9 mouse cellular contexts compared by ENCODE assay signal in genomic region chr11:117828888-117829604, GRCm38 (mm10). TPM values are rescaled to one million over a fixed set of nuclear protein-coding genes. Genes with fewer than 3 reads are reported as not detected.
A peak's percentile ranks its signal among the peaks of the same experiment; 100 is the strongest.
DNase-seq lines count a peak whose midpoint lies in the region; ATAC-seq and TF ChIP-seq lines count a peak whose summit lies in the region.
"Had no signal": no experiment of that assay in that cellular context is flagged by ENCODE, and none has a peak within 500 bp of the region (broad histone marks: within the 10 kb centered on the region; RNA-seq: fewer than 3 reads in every experiment).

No protein-coding gene starts in this region.

- TF ChIP-seq RAD21 in CH12.LX (IDR thresholded peaks at IDR 0.05; ENCODE audit: low read depth, low read length): no peak

- TF ChIP-seq EP300 in CH12.LX (IDR thresholded peaks at IDR 0.05; ENCODE audit: low read length): no peak

- TF ChIP-seq POLR2A in CH12.LX (IDR thresholded peaks at IDR 0.05; ENCODE audit: low read depth, low read length): no peak

- no peaks in the 10 kb centered on the region for H3K27me3 ChIP-seq in CH12.LX (replicated peaks)

- DNase-seq in cerebellum, postnatal 14 days: peak; percentile 43 to 44
- no peak for DNase-seq in cerebellum, postnatal 36 days
- peak; percentile 38 for DNase-seq in CH12.LX (ENCODE audit: extremely low read depth)
- peak; percentile 73 for DNase-seq in kidney, adult 11 months
- peak; percentile 37 for DNase-seq in lung, postnatal 14 days
- DNase-seq in left cerebral cortex, adult 8-10 months (ENCODE audit: low spot score in 2 of 2): no peak

- no peaks in the 10 kb centered on the region for H3K9me3 ChIP-seq in CH12.LX (replicated peaks; ENCODE audit: low read length)

- peak overlapping the region; percentile 57 for H3K9ac ChIP-seq in CH12.LX (ENCODE audit: insufficient read depth, low read depth)

- peak; percentile 21 for ATAC-seq in granulocyte monocyte progenitor cell, adult 5-6 weeks (replicated peaks; ENCODE audit: poor library complexity, severe bottlenecking)
- ATAC-seq in inflammation-experienced regulatory T-cells, adult 6 months: no peak

- dilution Hi-C loops in CH12.LX (cut with MboI; ENCODE audit: extremely low pct_ligation_motif_present, extremely low pct_unique_long_range_greater_than_20kb, low sequenced_read_pairs): no loop called here

- peak overlapping the region; percentile 89 for H3K27ac ChIP-seq in CH12.LX (ENCODE audit: insufficient read depth, low read depth)

- H3K4me2 ChIP-seq in CH12.LX (ENCODE audit: insufficient read depth, low read depth, poor library complexity, severe bottlenecking): peak overlapping the region; percentile 89

- H3K4me3 ChIP-seq in CH12.LX (replicated peaks in 1 of 3; ENCODE audit: low read depth in 2 of 3, low read length in 2 of 3, poor library complexity in 1 of 3): peak overlapping the region; percentile 29 to 77 (median 65)

- in situ Hi-C loops in CH12.LX (cut with MboI; ENCODE audit: low pct_ligation_motif_present, low pct_unique_long_range_greater_than_20kb, low sequenced_read_pairs): loop anchor here (5.0 to 10.0 kb wide), 3 partner anchors 37 to 354 kb away; no protein-coding TSS in a partner anchor

- peaks cover 11 to 43% of the 10 kb centered on the region in 2 experiments for H3K4me1 ChIP-seq in CH12.LX (ENCODE audit: control insufficient read depth in 1 of 2, insufficient read depth in 2 of 2)

- peaks cover 33% of the 10 kb centered on the region for H3K79me2 ChIP-seq in CH12.LX (replicated peaks; ENCODE audit: control insufficient read depth, extremely low read depth, insufficient read depth, poor library complexity, severe bottlenecking)

- TF ChIP-seq CTCF in CH12.LX (conservative IDR thresholded peaks at IDR 0.05 in 1 of 2, IDR thresholded peaks at IDR 0.05 in 1 of 2; ENCODE audit: low read depth in 2 of 2, low read length in 2 of 2): no peak

- H3K36me3 ChIP-seq in CH12.LX (replicated peaks in 1 of 2; ENCODE audit: control insufficient read depth in 1 of 2, insufficient read depth in 1 of 2, low read length in 1 of 2): peaks cover 0 to 12% of the 10 kb centered on the region in 2 experiments

TF ChIP-seq in CH12.LX, 34 proteins besides CTCF, POLR2A, EP300 and RAD21:
- TF ChIP-seq MAX (IDR thresholded peaks at IDR 0.05; ENCODE audit: low read length): 0 out of 2 replicates have a peak, but pooled peaks have one; percentile 27
- TF ChIP-seq ZKSCAN1 (IDR thresholded peaks at IDR 0.05; ENCODE audit: borderline replicate concordance, low read depth, low read length): no peak
TF ChIP-seq in CH12.LX: peak in this region for 1.

RNA-seq across cellular contexts. Expression of gene Tk1, which starts 3.2 kb away (rescaled TPM):
- total RNA-seq in CH12.LX (2012; rRNA removed) (235 and 236 TPM in 2 replicates), CH12.LX (2014; rRNA removed) (146 and 149 TPM in 2 replicates)
- 158 and 179 TPM in 2 replicates for polyA plus RNA-seq in CH12.LX (2012; ENCODE audit: insufficient read length, low read depth)
- total RNA-seq in granulocyte monocyte progenitor cell, adult 5-6 weeks (2014; fragmentation: Nextera tagmentation): 198 and 208 TPM in 2 replicates
- total RNA-seq in granulocyte monocyte progenitor cell, adult 5-6 weeks (2017): 90.8 and 105 TPM in 2 replicates
- total RNA-seq in left cerebral cortex, adult 8-10 months (2022): 1 to 10 TPM in 3 of 4 experiments, under 1 TPM in 1; 0.52 to 1.7 (median 1.2) TPM
- 100 to 1,000 TPM in 1 of 3 experiments, 10 to 100 TPM in 2; 27.3 to 126 (median 52.4) TPM for polyA plus RNA-seq in inflammation-experienced regulatory T-cells, adult 6 months (2017; shearing (Covaris generic))

RNA-seq across cellular contexts. Expression of gene Afmid, which starts 3.3 kb away (rescaled TPM):
- total RNA-seq in CH12.LX (2012; rRNA removed): 6.8 and 7.3 TPM in 2 replicates
- total RNA-seq in CH12.LX (2014; rRNA removed): 5.0 and 5.7 TPM in 2 replicates
- polyA plus RNA-seq in CH12.LX (2012; ENCODE audit: insufficient read length, low read depth): 7.1 and 7.5 TPM in 2 replicates
- total RNA-seq in granulocyte monocyte progenitor cell, adult 5-6 weeks (2014; fragmentation: Nextera tagmentation): 7.5 and 9.0 TPM in 2 replicates
- total RNA-seq in granulocyte monocyte progenitor cell, adult 5-6 weeks (2017): 1.4 and 1.9 TPM in 2 replicates
- 1 to 10 TPM; 4.2 to 9.0 (median 7.1) TPM for total RNA-seq in left cerebral cortex, adult 8-10 months (2022)
- 10 to 100 TPM; 32.7 to 39.5 (median 35.4) TPM for polyA plus RNA-seq in inflammation-experienced regulatory T-cells, adult 6 months (2017; shearing (Covaris generic))

RNA-seq across cellular contexts. Expression of gene Gm20708, which starts 19.6 kb away (rescaled TPM):
- total RNA-seq in CH12.LX (2012; rRNA removed) (0.59 and 1.0 TPM in 2 replicates), CH12.LX (2014; rRNA removed) (0.50 TPM in 1 of 2 replicates, not detected in the other)
- 0.80 and 1.6 TPM in 2 replicates for polyA plus RNA-seq in CH12.LX (2012; ENCODE audit: insufficient read length, low read depth)
- total RNA-seq in granulocyte monocyte progenitor cell, adult 5-6 weeks (2014; fragmentation: Nextera tagmentation): 0.53 and 0.99 TPM in 2 replicates
- 0.30 TPM in 1 of 2 replicates, not detected in the other for total RNA-seq in granulocyte monocyte progenitor cell, adult 5-6 weeks (2017)
- total RNA-seq in left cerebral cortex, adult 8-10 months (2022): 1 to 10 TPM in 3 of 4 experiments, under 1 TPM in 1; 0.91 to 3.0 (median 1.8) TPM
- polyA plus RNA-seq in inflammation-experienced regulatory T-cells, adult 6 months (2017; shearing (Covaris generic)): 1 to 10 TPM; 3.1 to 5.0 (median 4.9) TPM
- polyA plus RNA-seq: large intestine, adult 2 months had no signal

RNA-seq across cellular contexts. Expression of gene Syngr2, which starts 19.6 kb away (rescaled TPM):
- total RNA-seq in CH12.LX (2012; rRNA removed): 362 and 409 TPM in 2 replicates
- total RNA-seq in CH12.LX (2014; rRNA removed): 395 and 553 TPM in 2 replicates
- 513 and 654 TPM in 2 replicates for polyA plus RNA-seq in CH12.LX (2012; ENCODE audit: insufficient read length, low read depth)
- 225 and 281 TPM in 2 replicates for total RNA-seq in granulocyte monocyte progenitor cell, adult 5-6 weeks (2014; fragmentation: Nextera tagmentation)
- total RNA-seq in granulocyte monocyte progenitor cell, adult 5-6 weeks (2017): 152 and 176 TPM in 2 replicates
- 10 to 100 TPM; 12.2 to 23.8 (median 17.1) TPM for total RNA-seq in left cerebral cortex, adult 8-10 months (2022)
- 100 to 1,000 TPM in 1 of 3 experiments, 10 to 100 TPM in 2; 86.3 to 118 (median 89.8) TPM for polyA plus RNA-seq in inflammation-experienced regulatory T-cells, adult 6 months (2017; shearing (Covaris generic))

RNA-seq across cellular contexts. Expression of gene Birc5, which starts 20.0 kb away (rescaled TPM):
- total RNA-seq in CH12.LX (2012; rRNA removed) (193 and 237 TPM in 2 replicates), CH12.LX (2014; rRNA removed) (242 and 270 TPM in 2 replicates)
- 286 and 289 TPM in 2 replicates for polyA plus RNA-seq in CH12.LX (2012; ENCODE audit: insufficient read length, low read depth)
- total RNA-seq in granulocyte monocyte progenitor cell, adult 5-6 weeks (2014; fragmentation: Nextera tagmentation): 93.9 and 128 TPM in 2 replicates
- total RNA-seq in granulocyte monocyte progenitor cell, adult 5-6 weeks (2017): 200 and 221 TPM in 2 replicates
- total RNA-seq in left cerebral cortex, adult 8-10 months (2022): 1 to 10 TPM in 1 of 4 experiments, under 1 TPM in 3; 0.14 to 1.3 (median 0.72) TPM
- 100 to 1,000 TPM in 1 of 3 experiments, 10 to 100 TPM in 2; 16.8 to 256 (median 23.6) TPM for polyA plus RNA-seq in inflammation-experienced regulatory T-cells, adult 6 months (2017; shearing (Covaris generic))

Comparison
In these comparisons a context has a peak if more than half of its experiments do, and no peak if none do; other contexts are left out.
1. DNase-seq: peak in cerebellum, postnatal 14 days (2 of 2), CH12.LX (single experiment), kidney, adult 11 months (single experiment) and lung, postnatal 14 days (single experiment); none in cerebellum, postnatal 36 days (0 of 2) and left cerebral cortex, adult 8-10 months (0 of 2).
2. RNA of gene Tk1, which starts 3.2 kb away (total RNA-seq): 146 to 236 TPM in CH12.LX and 90.8 to 208 TPM in granulocyte monocyte progenitor cell, adult 5-6 weeks; 0.52 to 1.7 TPM in left cerebral cortex, adult 8-10 months; every median in the first group is over 10 times any median in the second.